Mouse (Mus musculus): ENCODE measurements at regions not wholly inside any gene's neighbourhood (a gene's known extent, or its start where the extent isn't known, plus 50 kb on each side); places are given as distances from the start of the nearest gene placed in this dataset.
"Not testable (repeated sequence)": the region's sequence is repeated elsewhere in the genome, so short reads cannot be mapped to it uniquely, and the experiment has no call there.

DNA sequence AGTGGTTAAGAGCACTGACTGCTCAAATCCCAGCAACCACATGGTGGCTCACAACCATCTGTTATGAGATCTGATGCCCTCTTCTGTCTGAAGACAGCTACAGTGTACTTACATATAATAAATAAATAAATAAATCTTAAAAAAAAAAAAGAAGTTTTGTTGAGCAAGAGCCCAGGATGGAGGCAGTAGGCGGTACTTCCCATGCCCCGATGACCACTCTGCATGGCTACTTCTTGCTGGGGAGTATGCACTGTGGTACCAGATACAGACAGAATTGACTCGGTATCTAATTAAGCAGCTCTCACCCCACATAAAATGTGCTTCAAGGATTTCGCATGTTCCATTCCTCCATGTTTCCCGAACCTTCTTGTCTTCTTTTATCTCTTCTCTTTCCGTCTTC, 278.4 kb downstream of the Diras2 start:
- H3K36me3 ChIP-seq (ENCODE audit: control insufficient read depth, insufficient read depth); H3K4me2 ChIP-seq (ENCODE audit: low read depth, low read length); H3K4me3 ChIP-seq (ENCODE audit: low read depth, low read length); H3K27me3 ChIP-seq (ENCODE audit: control insufficient read depth, insufficient read depth, low read depth, low read length); ATAC-seq (ENCODE audit: low read depth); H3K4me1 ChIP-seq (ENCODE audit: control insufficient read depth, low read depth, low read length); H3K9ac ChIP-seq (ENCODE audit: low read depth, low read length); H3K9me3 ChIP-seq (replicated peaks; ENCODE audit: control insufficient read depth, low read length); H3K27ac ChIP-seq (ENCODE audit: low read length): not testable (repeated sequence)
- WGBS (ENCODE audit: insufficient replicate concordance) = 27% methylated on average over 6 of the region's 6 CpGs

DNA sequence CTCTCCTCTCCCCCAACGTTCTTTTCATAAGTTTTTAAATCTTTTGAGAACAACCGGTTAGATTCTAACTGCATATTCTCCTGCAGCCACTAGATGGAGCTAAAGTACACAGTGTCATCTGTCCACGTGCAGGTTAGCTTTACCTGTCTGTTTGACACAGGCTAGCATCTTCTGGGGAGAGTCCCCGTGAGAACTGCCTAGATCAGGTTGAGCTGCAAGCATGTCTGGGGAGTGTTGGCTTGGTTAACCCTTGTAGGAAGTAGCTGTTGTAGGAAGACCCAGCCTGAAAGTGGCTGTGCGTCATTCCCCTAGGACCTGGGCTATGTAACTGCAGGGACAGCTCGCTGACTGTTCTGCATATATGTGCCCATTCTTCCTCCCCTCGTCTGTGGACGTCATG, 277.9 kb downstream of the Diras2 start:
- Histone ChIP-seq H3K9ac (ENCODE audit: low read depth, low read length) (no peak overlapping the region), H3K4me3 (ENCODE audit: low read depth, low read length) (no peak overlapping the region), H3K9me3 (replicated peaks; ENCODE audit: control insufficient read depth, low read length) (no peaks in the 10 kb centered on the region), H3K4me2 (ENCODE audit: low read depth, low read length) (no peak overlapping the region), H3K4me1 (ENCODE audit: control insufficient read depth, low read depth, low read length) (no peaks in the 10 kb centered on the region), H3K27me3 (ENCODE audit: control insufficient read depth, insufficient read depth, low read depth, low read length) (no peaks in the 10 kb centered on the region), H3K36me3 (ENCODE audit: control insufficient read depth, insufficient read depth) (no peaks in the 10 kb centered on the region), H3K27ac (ENCODE audit: low read length) (no peak overlapping the region)
- no peak for ATAC-seq (ENCODE audit: low read depth)
- 20% methylated on average over 8 of the region's 8 CpGs for WGBS (ENCODE audit: insufficient replicate concordance)

DNA sequence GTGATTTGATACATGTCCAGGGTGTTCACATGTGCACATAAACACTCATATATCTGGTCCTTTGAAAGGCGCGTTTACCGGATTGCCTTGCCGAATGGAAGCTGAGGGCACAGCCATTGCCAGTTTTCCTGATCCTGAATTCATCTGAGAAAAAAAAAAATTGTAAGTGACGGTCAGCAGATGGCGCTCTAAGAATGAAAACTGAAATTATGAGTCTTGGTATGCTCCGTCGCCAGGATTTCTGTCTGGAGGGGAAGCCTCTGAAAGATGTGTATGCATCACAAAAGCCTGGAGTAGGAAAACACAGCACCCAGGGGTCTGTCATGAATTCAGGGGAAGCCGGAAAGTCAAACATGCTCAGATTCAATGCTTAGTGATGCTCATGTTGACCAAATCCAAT, 276.9 kb downstream of the Diras2 start:
- H3K4me3 ChIP-seq (ENCODE audit: low read depth, low read length) = no peak overlapping the region
- H3K27me3 ChIP-seq (ENCODE audit: control insufficient read depth, insufficient read depth, low read depth, low read length) = no peaks in the 10 kb centered on the region
- no peak overlapping the region for H3K9ac ChIP-seq (ENCODE audit: low read depth, low read length)
- no peak overlapping the region for H3K27ac ChIP-seq (ENCODE audit: low read length)
- no peak for ATAC-seq (ENCODE audit: low read depth)
- WGBS (ENCODE audit: insufficient replicate concordance) = 11% methylated on average over 9 of the region's 9 CpGs
- no peaks in the 10 kb centered on the region for H3K36me3 ChIP-seq (ENCODE audit: control insufficient read depth, insufficient read depth)
- H3K4me2 ChIP-seq (ENCODE audit: low read depth, low read length) = no peak overlapping the region
- no peaks in the 10 kb centered on the region for H3K9me3 ChIP-seq (replicated peaks; ENCODE audit: control insufficient read depth, low read length)
- no peaks in the 10 kb centered on the region for H3K4me1 ChIP-seq (ENCODE audit: control insufficient read depth, low read depth, low read length)

DNA sequence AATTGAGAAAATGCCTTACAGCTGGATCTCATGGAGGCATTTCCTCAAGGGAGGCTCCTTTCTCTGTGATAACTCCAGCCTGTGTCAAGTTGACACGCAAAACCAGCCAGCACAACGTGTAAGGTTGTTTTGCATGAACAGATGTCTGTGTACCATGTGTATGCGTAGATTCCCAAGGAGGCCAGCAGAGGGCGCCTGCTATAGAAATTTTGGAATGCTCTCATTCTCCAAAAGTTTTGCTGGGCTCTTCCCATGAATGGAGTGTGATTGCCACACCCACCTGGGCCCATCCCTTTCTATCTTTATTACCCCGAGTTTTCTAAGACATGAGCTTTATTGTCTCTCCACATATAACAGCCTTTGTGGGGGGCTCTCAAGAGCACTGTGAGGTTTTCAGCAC, 275.4 kb downstream of the Diras2 start:
- WGBS (ENCODE audit: insufficient replicate concordance) = 69% methylated on average over 5 of the region's 5 CpGs
- no peak for ATAC-seq (ENCODE audit: low read depth)
- no peaks in the 10 kb centered on the region for H3K4me1 ChIP-seq (ENCODE audit: control insufficient read depth, low read depth, low read length)

DNA sequence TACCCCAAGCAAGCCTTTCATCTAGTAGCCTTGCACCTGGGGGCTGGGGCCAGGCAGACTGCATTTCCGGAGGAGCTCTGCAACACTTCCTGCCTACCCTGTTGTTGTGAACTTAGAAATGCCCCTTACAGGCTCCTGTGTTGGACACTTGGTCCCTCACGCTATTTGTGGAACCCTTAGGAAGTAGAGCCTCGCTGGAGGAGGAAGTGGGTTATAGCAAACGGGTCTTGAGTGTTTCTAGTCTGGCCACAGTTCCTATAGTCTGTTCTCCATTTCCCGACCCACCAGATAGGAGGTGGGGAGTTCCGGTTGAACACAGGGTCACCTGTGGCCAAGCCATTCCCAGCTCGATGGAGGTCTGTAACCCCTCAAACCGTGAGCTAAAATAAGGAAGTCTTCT, 272.7 kb downstream of the Diras2 start:
- no peak overlapping the region for H3K4me2 ChIP-seq (ENCODE audit: low read depth, low read length)
- H3K4me3 ChIP-seq (ENCODE audit: low read depth, low read length) = no peak overlapping the region
- no peaks in the 10 kb centered on the region for H3K27me3 ChIP-seq (ENCODE audit: control insufficient read depth, insufficient read depth, low read depth, low read length)
- H3K4me1 ChIP-seq (ENCODE audit: control insufficient read depth, low read depth, low read length) = no peaks in the 10 kb centered on the region
- no peak overlapping the region for H3K27ac ChIP-seq (ENCODE audit: low read length)
- no peak overlapping the region for H3K9ac ChIP-seq (ENCODE audit: low read depth, low read length)
- no peak for ATAC-seq (ENCODE audit: low read depth)
- no peaks in the 10 kb centered on the region for H3K9me3 ChIP-seq (replicated peaks; ENCODE audit: control insufficient read depth, low read length)
- WGBS (ENCODE audit: insufficient replicate concordance) = 13% methylated on average over 8 of the region's 8 CpGs
- no peaks in the 10 kb centered on the region for H3K36me3 ChIP-seq (ENCODE audit: control insufficient read depth, insufficient read depth)

More for the DNA sequence above, 275.4 kb downstream of the Diras2 start:
- Histone ChIP-seq H3K27ac (ENCODE audit: low read length) (no peak overlapping the region), H3K36me3 (ENCODE audit: control insufficient read depth, insufficient read depth) (no peaks in the 10 kb centered on the region), H3K4me2 (ENCODE audit: low read depth, low read length) (no peak overlapping the region), H3K9ac (ENCODE audit: low read depth, low read length) (no peak overlapping the region), H3K27me3 (ENCODE audit: control insufficient read depth, insufficient read depth, low read depth, low read length) (no peaks in the 10 kb centered on the region), H3K4me3 (ENCODE audit: low read depth, low read length) (no peak overlapping the region), H3K9me3 (replicated peaks; ENCODE audit: control insufficient read depth, low read length) (no peaks in the 10 kb centered on the region)

DNA sequence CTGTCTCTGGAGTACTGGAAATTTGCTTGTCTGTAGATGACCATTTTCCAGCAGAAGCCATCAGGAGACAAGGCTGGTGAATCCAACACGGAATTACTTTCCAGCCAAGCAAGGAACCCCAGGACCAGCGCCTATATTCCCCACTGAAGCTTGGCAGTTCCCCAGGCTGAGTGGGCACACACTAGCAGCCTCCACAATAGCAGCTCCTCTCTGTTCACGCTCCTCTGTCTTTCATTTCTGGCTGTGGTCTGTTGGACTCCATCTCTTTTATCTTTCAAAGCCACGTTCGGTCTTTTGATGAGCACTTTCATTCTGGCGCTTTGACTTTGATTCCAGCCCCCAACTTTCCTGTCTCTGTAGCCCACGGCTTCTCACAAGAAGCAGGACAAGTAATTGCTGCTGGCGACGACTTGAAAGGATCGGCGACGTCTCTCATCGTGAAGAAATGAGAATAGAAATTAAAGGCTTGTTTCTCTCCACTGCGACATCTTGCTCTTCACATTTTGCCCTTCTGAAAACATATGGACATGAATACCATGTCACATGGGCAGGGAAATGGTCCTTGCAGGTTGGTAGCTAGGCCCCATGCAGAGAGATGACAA, 268.0 kb downstream of the Diras2 start:
- no peak overlapping the region for H3K4me2 ChIP-seq (ENCODE audit: low read depth, low read length)
- H3K9ac ChIP-seq (ENCODE audit: low read depth, low read length) = no peak overlapping the region
- WGBS (ENCODE audit: insufficient replicate concordance) = 75% methylated on average over 14 of the region's 14 CpGs
- no peak overlapping the region for H3K27ac ChIP-seq (ENCODE audit: low read length)
- no peaks in the 10 kb centered on the region for H3K9me3 ChIP-seq (replicated peaks; ENCODE audit: control insufficient read depth, low read length)
- no peaks in the 10 kb centered on the region for H3K27me3 ChIP-seq (ENCODE audit: control insufficient read depth, insufficient read depth, low read depth, low read length)
- no peaks in the 10 kb centered on the region for H3K4me1 ChIP-seq (ENCODE audit: control insufficient read depth, low read depth, low read length)
- no peak overlapping the region for H3K4me3 ChIP-seq (ENCODE audit: low read depth, low read length)
- ATAC-seq (ENCODE audit: low read depth) = no peak
- H3K36me3 ChIP-seq (ENCODE audit: control insufficient read depth, insufficient read depth) = no peaks in the 10 kb centered on the region

DNA sequence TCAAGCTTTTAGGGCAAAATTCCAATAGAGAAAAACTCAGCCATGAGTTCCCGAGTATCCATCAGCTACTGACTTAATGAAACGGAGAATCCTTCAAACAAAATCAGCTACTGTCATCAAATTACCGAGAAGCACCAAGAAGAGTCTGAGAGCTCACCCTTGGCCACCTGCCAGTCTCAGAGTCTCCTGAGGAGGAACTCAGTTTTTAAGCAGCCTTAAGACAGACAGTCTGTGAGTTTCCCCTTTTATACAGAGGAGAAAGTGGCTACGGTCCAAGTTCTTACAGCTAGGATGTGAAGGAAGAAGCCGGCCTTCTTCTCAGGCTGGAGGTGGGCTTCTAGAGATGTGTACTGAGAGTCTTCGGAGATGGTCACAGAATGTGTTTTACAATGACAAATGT, 262.8 kb downstream of the Diras2 start:
- Histone ChIP-seq H3K27ac (ENCODE audit: low read length) (no peak overlapping the region), H3K9ac (ENCODE audit: low read depth, low read length) (no peak overlapping the region), H3K4me3 (ENCODE audit: low read depth, low read length) (no peak overlapping the region), H3K27me3 (ENCODE audit: control insufficient read depth, insufficient read depth, low read depth, low read length) (no peaks in the 10 kb centered on the region), H3K36me3 (ENCODE audit: control insufficient read depth, insufficient read depth) (no peaks in the 10 kb centered on the region), H3K4me2 (ENCODE audit: low read depth, low read length) (no peak overlapping the region), H3K4me1 (ENCODE audit: control insufficient read depth, low read depth, low read length) (no peaks in the 10 kb centered on the region), H3K9me3 (replicated peaks; ENCODE audit: control insufficient read depth, low read length) (no peaks in the 10 kb centered on the region)
- no peak for ATAC-seq (ENCODE audit: low read depth)
- WGBS (ENCODE audit: insufficient replicate concordance) = 44% methylated on average over 6 of the region's 6 CpGs

DNA sequence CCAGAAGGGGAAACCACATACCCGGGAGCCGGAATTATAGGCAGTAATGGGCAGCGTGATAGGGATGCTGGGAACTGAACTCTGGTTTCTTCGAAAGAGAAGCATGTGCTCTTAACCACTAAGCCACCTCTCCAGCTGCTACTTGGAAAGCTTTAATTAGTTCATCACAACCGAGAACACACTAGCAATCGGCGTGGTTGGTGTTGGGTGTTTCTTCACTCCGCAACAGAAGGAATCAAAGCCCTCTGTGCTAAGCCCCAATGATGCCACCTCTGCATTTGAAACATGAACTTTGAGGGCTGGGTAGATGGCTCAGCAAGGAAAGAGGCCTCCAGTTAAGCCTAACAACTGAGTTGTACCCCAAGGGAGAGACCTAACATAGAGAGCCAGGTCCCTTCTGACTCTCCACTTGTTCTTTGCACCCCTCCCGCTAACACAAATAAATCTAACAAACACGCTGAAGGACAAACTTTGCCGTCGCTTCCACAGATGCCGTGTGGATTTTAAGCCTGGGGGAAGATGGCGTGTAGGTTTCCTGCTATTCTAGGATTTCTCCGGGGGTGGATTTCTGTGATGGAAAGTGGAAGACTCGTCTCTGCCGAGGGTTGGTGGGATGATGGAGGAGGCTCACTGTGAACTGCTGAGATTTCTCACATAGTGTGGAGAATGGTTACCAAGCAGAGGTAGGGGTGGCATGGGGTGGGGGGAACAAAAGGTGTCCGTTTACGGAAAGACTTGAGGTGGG, 257.4 kb downstream of the Diras2 start:
- ATAC-seq (ENCODE audit: low read depth) = no peak
- H3K36me3 ChIP-seq (ENCODE audit: control insufficient read depth, insufficient read depth) = no peaks in the 10 kb centered on the region
- H3K4me3 ChIP-seq (ENCODE audit: low read depth, low read length) = no peak overlapping the region
- WGBS (ENCODE audit: insufficient replicate concordance) = 65% methylated on average over 19 of the region's 19 CpGs
- no peak overlapping the region for H3K27ac ChIP-seq (ENCODE audit: low read length)
- no peaks in the 10 kb centered on the region for H3K27me3 ChIP-seq (ENCODE audit: control insufficient read depth, insufficient read depth, low read depth, low read length)
- H3K9me3 ChIP-seq (replicated peaks; ENCODE audit: control insufficient read depth, low read length) = no peaks in the 10 kb centered on the region
- no peaks in the 10 kb centered on the region for H3K4me1 ChIP-seq (ENCODE audit: control insufficient read depth, low read depth, low read length)
- H3K9ac ChIP-seq (ENCODE audit: low read depth, low read length) = no peak overlapping the region
- no peak overlapping the region for H3K4me2 ChIP-seq (ENCODE audit: low read depth, low read length)

DNA sequence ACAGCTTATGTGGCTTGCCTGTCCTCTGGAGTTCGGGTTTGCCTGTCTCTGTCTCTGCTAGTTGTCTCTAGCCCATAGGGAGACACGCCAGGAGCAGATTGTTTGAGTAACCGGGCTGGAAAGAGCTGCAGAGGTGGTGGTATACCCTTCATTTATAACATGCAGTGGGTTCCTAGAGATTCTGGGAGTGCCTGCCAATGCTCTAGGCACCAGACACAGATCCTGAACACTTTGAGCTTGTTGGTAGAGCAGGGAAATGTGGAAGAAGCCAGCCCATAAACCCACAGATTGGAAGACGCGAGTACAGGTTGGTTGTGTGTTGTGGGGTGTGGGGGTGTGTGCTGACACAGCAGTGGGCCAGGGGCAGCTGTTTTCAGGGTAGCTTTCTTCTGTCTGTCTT, 255.9 kb downstream of the Diras2 start:
- whole genome bisulfite sequencing (ENCODE audit: insufficient replicate concordance) = 58% methylated on average over 5 of the region's 5 CpGs
- Histone ChIP-seq H3K9me3 (replicated peaks; ENCODE audit: control insufficient read depth, low read length) (no peaks in the 10 kb centered on the region), H3K9ac (ENCODE audit: low read depth, low read length) (no peak overlapping the region), H3K36me3 (ENCODE audit: control insufficient read depth, insufficient read depth) (no peaks in the 10 kb centered on the region), H3K4me1 (ENCODE audit: control insufficient read depth, low read depth, low read length) (no peaks in the 10 kb centered on the region), H3K4me2 (ENCODE audit: low read depth, low read length) (no peak overlapping the region), H3K4me3 (ENCODE audit: low read depth, low read length) (no peak overlapping the region), H3K27me3 (ENCODE audit: control insufficient read depth, insufficient read depth, low read depth, low read length) (no peaks in the 10 kb centered on the region), H3K27ac (ENCODE audit: low read length) (no peak overlapping the region)
- ATAC-seq (ENCODE audit: low read depth) = no peak
